Mouse (Mus musculus) left cerebral cortex, postnatal 4 days (tissue): Measurements from ENCODE around the gene Smurf2. TPM values are rescaled to one million over a fixed set of nuclear protein-coding genes. Genes with fewer than 3 reads are reported as not detected.

Experiments
- DNase-seq: peaks from one replicate; pipeline ENCODE4 v3.0.0-alpha.2; 2022
- intact Hi-C: fragments of 180-260 bp; cut with DNase I; formaldehyde crosslinking; loops from one replicate; pipeline ENCODE4 v1.15.1; 2025
- total RNA-seq, 2 experiments: library from RNA; stranded (reverse); gene quantifications; 2 replicates each; pipeline ENCODE4 v1.2.3; 2021

The Smurf2 gene
- total RNA-seq: 10 to 100 TPM; 45.6 to 48.6 TPM

DNA sequence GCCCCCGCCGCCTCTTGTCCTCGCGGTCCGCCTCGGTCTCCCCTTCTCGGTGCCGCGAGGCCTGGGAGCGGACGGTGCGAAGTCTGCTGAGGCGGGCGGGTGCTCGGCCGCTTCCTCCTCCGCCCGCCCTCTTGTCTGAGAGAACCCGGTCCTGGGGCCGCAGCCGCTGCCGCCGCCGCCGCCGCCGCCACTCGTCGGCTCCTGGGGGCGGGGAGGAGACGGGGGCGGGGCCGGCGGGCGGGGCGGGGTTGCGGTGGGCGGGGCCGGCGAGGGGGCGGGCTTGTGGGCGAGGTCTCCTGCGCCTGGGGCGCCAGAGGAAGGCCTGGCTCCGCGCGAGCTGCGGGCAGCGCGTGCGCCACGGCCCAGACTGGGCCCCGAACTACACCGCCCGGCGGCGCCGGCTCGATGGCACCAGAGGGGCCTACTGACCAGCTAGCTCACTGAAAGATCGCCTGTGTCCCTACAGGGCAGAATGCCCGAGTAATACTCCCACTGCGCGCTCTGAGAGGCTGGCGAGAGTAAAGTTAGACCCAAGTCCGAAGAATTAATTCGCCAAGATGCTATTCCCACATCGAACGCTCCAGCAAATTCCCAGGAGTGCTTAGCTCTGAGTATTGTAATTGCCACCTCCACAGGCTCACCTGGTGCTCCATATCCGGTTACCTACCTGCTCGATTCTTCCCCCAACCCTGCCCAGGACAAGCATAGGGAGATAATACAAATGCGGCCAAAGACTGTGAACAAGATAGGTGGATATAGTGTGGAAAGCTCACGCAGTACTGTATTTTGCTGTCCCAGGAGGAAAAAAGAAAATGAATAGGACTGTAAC, at the start of gene Smurf2:
Gene Smurf2 (minus strand): TSS at position 165 of the 829 bp plus-strand sequence.
- intact Hi-C loops: no loop called here
- peak; percentile 92 for DNase-seq

DNA sequence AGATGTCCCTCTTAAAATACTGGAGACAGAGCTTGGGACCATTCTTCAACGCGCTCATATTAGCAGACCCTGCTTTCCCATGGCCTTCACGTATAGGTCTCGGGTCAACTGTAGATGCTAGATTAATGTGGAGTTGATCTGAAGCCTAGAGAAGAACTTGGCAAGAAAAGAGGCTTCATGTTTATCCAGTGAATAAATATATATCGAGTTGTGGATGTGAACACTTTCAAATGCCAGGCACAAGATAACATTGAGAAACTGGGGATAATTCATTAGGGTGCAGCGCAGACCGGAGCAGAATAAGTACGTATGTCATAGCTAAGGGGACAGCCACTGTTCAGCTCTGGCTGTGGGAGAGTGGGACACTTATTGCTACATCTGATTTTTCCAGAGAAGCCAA, 49.3 kb upstream of the Smurf2 start:
- intact Hi-C loops: loop anchor here (10.0 kb wide), 1 partner anchor 115 kb away; no protein-coding TSS in a partner anchor
- DNase-seq: no peak

GRCm38 (mm10) chr11:106967630-106968029, 47.1 kb upstream of the Smurf2 start:
- intact Hi-C loops: no loop called here
- no peak for DNase-seq

- intact Hi-C loops: no loop called here
- DNase-seq: no peak
Measured at GRCm38 (mm10) chr11:106965881-106966280, 45.4 kb upstream of the Smurf2 start.

- intact Hi-C loops: no loop called here
- no peak for DNase-seq
Measured at GRCm38 (mm10) chr11:106962310-106962709, 41.8 kb upstream of the Smurf2 start.

GRCm38 (mm10) chr11:106961471-106962081, 41.1 kb upstream of the Smurf2 start:
- intact Hi-C loops: no loop called here
- DNase-seq: no peak

- intact Hi-C loops: no loop called here
- DNase-seq: no peak
Measured at GRCm38 (mm10) chr11:106959121-106959520, 38.6 kb upstream of the Smurf2 start.

GRCm38 (mm10) chr11:106958407-106959071, 38.0 kb upstream of the Smurf2 start:
- intact Hi-C loops: no loop called here

DNA sequence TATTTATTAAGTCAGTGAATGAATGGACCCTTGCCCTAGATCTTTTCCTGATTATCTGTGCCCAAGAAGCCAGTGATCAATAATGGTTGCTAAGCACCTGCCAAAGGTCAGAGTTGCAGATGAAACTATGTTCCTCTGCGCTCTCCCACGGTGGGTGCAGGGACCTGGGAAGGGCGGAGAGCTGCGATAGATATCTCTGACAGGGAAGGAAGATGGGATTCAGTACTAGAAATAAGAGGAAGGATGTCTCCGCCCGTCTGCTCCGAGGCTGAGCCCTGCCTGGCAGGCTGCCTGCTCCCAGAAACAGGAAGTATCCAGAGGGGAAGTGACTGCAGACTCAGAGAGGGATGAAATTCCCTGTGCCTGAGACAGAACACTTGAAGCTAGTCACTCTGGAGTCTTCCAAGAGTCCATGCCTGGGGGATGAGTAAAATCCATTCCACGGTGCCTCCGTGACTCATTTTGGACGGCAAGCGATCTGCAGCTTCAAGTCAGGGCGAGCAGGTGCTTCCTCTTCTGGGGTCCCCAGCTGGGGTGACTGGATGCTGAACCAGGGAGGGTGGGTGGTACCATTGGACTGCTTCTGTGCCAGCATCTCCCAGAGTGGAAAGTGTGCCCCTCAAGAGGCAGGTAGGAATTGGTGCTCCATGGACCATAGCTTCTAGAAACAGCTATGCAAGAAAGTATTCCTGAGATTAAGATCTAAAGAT, 36.9 kb upstream of the Smurf2 start:
- intact Hi-C loops: no loop called here

More at GRCm38 (mm10) chr11:106958407-106959071, 38.0 kb upstream of the Smurf2 start:
- no peak for DNase-seq

GRCm38 (mm10) chr11:106954566-106954965, 34.1 kb upstream of the Smurf2 start:
- DNase-seq: no peak
- intact Hi-C loops: no loop called here

More for the DNA sequence above, 36.9 kb upstream of the Smurf2 start:
- DNase-seq: peak; percentile 13

GRCm38 (mm10) chr11:106954116-106954515, 33.6 kb upstream of the Smurf2 start:
- DNase-seq: no peak
- intact Hi-C loops: no loop called here

- no peak for DNase-seq
- intact Hi-C loops: no loop called here
Measured at GRCm38 (mm10) chr11:106937306-106937705, 16.8 kb upstream of the Smurf2 start.

GRCm38 (mm10) chr11:106930366-106930765, 9.9 kb upstream of the Smurf2 start:
- intact Hi-C loops: no loop called here

GRCm38 (mm10) chr11:106928935-106929334, 8.4 kb upstream of the Smurf2 start:
- intact Hi-C loops: no loop called here
- DNase-seq: no peak

More at GRCm38 (mm10) chr11:106930366-106930765, 9.9 kb upstream of the Smurf2 start:
- DNase-seq: no peak

- no peak for DNase-seq
- intact Hi-C loops: no loop called here
Measured at GRCm38 (mm10) chr11:106927950-106928349, 7.4 kb upstream of the Smurf2 start.

- intact Hi-C loops: no loop called here
- DNase-seq: no peak
Measured at GRCm38 (mm10) chr11:106927226-106927625, 6.7 kb upstream of the Smurf2 start.

DNA sequence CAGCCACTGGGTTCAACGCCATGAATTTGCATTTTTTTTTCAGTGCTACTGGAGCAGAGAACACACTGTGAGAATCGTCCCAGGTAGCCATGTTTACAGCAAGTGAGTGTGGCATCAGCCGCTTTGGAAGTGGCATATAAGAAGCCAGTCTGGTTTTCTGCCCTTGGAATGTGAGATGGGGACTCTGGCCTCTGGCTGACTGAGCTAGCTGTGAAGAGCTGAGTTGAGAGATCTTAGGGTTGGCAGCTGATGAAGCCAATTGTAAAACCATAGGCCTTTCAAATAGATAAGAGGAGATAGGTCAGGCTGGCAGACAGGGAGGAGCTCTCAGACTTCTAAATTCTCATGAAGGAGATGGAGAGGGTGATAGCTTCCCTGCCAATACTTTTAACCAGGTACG, 6.2 kb upstream of the Smurf2 start:
- intact Hi-C loops: no loop called here

DNA sequence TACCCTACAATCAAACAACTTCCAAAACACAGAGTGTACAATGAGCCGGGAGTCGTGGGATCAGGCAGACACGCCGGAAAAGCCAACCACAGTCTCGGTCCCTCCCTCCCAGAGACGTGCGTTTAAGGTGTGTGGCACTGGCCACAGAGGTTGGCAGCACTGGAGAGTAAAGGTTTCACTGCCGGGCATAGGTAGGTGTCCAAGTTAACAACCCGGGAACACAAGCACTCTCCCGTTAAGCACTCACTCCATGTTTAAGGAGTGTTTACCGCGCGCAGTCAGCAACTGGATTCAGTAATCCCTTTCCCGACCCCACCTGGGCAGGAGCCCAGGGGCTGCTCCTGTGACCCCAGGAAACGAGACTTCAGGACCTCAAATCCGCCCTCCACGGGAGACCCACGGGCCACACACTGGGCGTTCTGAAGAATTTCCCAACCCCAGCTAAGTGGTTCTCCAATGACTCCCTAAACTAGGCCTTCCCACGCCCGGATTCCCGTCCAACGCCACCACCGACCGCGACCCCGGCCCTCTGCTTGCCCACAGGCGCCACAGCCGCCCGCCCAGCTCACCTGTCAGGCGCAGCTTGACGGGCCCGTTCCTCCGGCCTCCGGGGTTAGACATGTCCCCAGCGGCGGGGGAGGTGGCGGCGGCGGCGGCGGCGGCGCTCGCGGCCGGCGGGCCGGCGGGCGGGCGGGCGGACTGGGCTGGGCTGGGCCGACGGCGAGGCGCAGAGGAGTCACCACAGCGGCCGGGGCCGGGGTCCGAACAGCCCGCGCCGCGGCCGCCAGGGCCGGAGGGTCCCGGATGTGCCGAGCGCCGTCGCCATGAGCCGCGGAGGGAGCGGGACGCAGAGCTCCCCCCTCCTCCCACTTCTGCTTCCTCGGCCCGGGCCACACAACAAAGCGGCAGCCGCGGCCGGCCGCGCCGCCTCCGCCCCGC, 634 bp downstream of the Smurf2 start:
- peak; percentile 41 for DNase-seq
- intact Hi-C loops: no loop called here

More for the DNA sequence above, 6.2 kb upstream of the Smurf2 start:
- DNase-seq: no peak

DNA sequence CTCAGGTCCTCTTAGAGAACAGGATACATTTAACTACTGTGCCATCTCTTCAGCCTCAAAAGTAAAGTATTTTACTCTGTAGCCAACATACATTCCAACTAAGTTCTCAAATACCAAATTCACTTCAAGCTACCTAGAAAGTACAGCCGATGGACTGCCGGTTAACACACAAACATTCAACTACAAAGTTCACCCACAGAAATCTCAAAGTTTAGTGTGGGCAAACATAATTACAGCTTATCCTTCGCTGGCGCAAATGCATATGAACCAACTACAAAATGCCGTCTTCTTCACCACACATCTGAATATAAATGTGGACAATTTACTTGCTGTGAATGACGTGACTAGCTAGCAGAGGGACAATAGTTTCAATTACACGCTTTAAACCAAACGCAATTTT, 1.6 kb downstream of the Smurf2 start:
- intact Hi-C loops: no loop called here
- DNase-seq: no peak

GRCm38 (mm10) chr11:106911257-106911656, 9.3 kb downstream of the Smurf2 start:
- intact Hi-C loops: no loop called here

More at GRCm38 (mm10) chr11:106911257-106911656, 9.3 kb downstream of the Smurf2 start:
- DNase-seq: no peak
